Mouse (Mus musculus): ENCODE results near the gene Marveld1. TPM values are rescaled to one million over a fixed set of nuclear protein-coding genes. Genes with fewer than 3 reads are reported as not detected.

Marveld1 gene
- polyA plus RNA-seq, 1 experiment = 11.7 TPM

GRCm38 (mm10) chr19:42142757-42143156, 4.4 kb upstream of the Marveld1 start:
- 71% methylated on average over 2 of the region's 2 CpGs for WGBS

DNA sequence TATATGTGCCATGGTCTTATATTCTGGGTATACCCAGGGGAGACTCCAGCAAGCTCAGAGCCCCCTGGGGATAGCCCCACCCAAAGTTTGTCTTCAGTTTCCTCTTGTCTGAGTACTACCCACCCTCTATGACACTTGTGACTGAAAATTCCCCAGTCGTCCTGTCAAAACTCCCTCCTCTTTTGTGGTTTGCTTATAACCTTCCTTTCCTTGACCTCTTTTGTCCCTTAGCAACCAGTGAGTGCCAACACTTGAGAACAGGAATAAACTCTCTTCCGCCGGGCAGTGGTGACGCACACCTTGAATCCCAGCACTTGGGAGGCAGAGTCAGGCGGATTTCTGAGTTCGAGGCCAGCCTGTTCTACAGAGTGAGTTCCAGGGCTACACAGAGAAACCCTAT, 3.1 kb upstream of the Marveld1 start:
- TF ChIP-seq POLR2A (IDR thresholded peaks at IDR 0.05; ENCODE audit: borderline replicate concordance, insufficient read depth, low read length) (no peak), CTCF (IDR thresholded peaks at IDR 0.05; ENCODE audit: borderline replicate concordance, insufficient read depth, low read depth, low read length) (no peak)
- WGBS = 50% methylated on average over 6 of the region's 6 CpGs
- H3K27me3 ChIP-seq (ENCODE audit: control insufficient read depth, insufficient read depth, low read length) = no peaks in the 10 kb centered on the region
- no peak for DNase-seq
- no peak overlapping the region for H3K4me3 ChIP-seq (replicated peaks; ENCODE audit: insufficient read depth, low read depth, low read length)
- no peaks in the 10 kb centered on the region for H3K4me1 ChIP-seq (ENCODE audit: control insufficient read depth, insufficient read depth, low read length)
- no peak overlapping the region for H3K27ac ChIP-seq (ENCODE audit: insufficient read depth, low read length)

More at GRCm38 (mm10) chr19:42142757-42143156, 4.4 kb upstream of the Marveld1 start:
- Histone ChIP-seq H3K27ac (ENCODE audit: insufficient read depth, low read length) (no peak overlapping the region), H3K27me3 (ENCODE audit: control insufficient read depth, insufficient read depth, low read length) (no peaks in the 10 kb centered on the region), H3K4me3 (replicated peaks; ENCODE audit: insufficient read depth, low read depth, low read length) (no peak overlapping the region), H3K4me1 (ENCODE audit: control insufficient read depth, insufficient read depth, low read length) (no peaks in the 10 kb centered on the region)
- TF ChIP-seq CTCF (IDR thresholded peaks at IDR 0.05; ENCODE audit: borderline replicate concordance, insufficient read depth, low read depth, low read length) (no peak), POLR2A (IDR thresholded peaks at IDR 0.05; ENCODE audit: borderline replicate concordance, insufficient read depth, low read length) (no peak)
- DNase-seq = no peak

DNA sequence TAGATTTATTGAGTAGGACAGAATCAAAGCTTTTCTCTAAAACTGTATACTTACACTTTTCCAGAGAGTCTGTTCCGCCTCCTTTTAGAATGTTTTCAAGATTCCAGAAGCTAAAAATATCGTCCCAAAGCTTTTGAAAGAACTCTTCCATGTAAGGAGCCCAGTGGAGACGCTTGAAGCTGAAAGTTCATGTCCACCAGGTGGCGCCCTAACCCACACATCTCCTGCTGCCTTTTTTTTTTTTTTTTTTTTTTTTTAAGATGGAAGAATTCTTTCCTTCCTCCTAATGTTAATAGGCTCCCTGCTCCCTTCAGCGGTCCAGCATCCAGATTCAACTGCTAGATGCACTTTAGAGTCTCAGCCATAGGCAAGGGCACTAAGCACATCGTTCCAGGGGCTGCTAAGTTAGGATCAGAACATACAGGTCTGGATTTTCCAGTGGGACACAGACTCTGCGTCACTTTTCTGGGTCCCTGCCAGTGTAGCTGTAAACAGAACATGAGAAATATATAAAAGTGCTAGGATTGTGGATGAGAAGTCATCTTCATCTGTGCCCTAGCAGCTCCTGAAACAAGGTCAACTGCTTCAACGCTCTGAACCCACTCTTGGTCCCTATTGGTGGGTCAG, 2.5 kb upstream of the Marveld1 start:
- H3K27me3 ChIP-seq (ENCODE audit: control insufficient read depth, insufficient read depth, low read length) = no peaks in the 10 kb centered on the region
- 28% methylated on average over 8 of the region's 8 CpGs for WGBS
- no peak overlapping the region for H3K27ac ChIP-seq (ENCODE audit: insufficient read depth, low read length)
- no peak for TF ChIP-seq POLR2A (IDR thresholded peaks at IDR 0.05; ENCODE audit: borderline replicate concordance, insufficient read depth, low read length)
- TF ChIP-seq CTCF (IDR thresholded peaks at IDR 0.05; ENCODE audit: borderline replicate concordance, insufficient read depth, low read depth, low read length) = peak; percentile 71
- H3K4me3 ChIP-seq (replicated peaks; ENCODE audit: insufficient read depth, low read depth, low read length) = no peak overlapping the region
- DNase-seq = peak; percentile 68 to 78
- H3K4me1 ChIP-seq (ENCODE audit: control insufficient read depth, insufficient read depth, low read length) = no peaks in the 10 kb centered on the region

GRCm38 (mm10) chr19:42145210-42145609, 2.0 kb upstream of the Marveld1 start:
- WGBS = 44% methylated on average over 4 of the region's 4 CpGs
- TF ChIP-seq CTCF (IDR thresholded peaks at IDR 0.05; ENCODE audit: borderline replicate concordance, insufficient read depth, low read depth, low read length) (no peak), POLR2A (IDR thresholded peaks at IDR 0.05; ENCODE audit: borderline replicate concordance, insufficient read depth, low read length) (no peak)
- no peak overlapping the region for H3K4me3 ChIP-seq (replicated peaks; ENCODE audit: insufficient read depth, low read depth, low read length)
- DNase-seq = no peak
- H3K27me3 ChIP-seq (ENCODE audit: control insufficient read depth, insufficient read depth, low read length) = no peaks in the 10 kb centered on the region
- H3K27ac ChIP-seq (ENCODE audit: insufficient read depth, low read length) = no peak overlapping the region
- no peaks in the 10 kb centered on the region for H3K4me1 ChIP-seq (ENCODE audit: control insufficient read depth, insufficient read depth, low read length)

DNA sequence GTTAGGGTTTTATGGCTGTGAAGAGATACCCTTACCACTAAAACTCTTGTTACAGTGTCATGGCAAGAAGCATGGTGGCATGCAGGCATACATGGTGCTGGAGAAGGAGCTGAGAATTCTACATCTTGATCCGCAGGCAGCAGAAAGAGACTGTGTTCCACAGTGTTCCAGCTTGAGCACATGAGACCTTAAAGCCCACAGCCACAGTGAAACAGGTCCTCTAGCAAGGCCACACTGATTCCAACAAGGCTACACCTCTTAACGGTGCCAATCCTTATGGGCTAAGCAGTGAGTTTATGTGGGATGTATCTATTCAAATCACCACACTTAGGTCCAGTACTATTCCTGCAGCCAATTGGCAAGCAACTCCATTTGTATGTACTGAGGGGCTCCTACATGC, 1.5 kb upstream of the Marveld1 start:
- Histone ChIP-seq H3K4me3 (replicated peaks; ENCODE audit: insufficient read depth, low read depth, low read length) (no peak overlapping the region), H3K4me1 (ENCODE audit: control insufficient read depth, insufficient read depth, low read length) (no peaks in the 10 kb centered on the region), H3K27me3 (ENCODE audit: control insufficient read depth, insufficient read depth, low read length) (no peaks in the 10 kb centered on the region), H3K27ac (ENCODE audit: insufficient read depth, low read length) (no peak overlapping the region)
- no peak for TF ChIP-seq CTCF (IDR thresholded peaks at IDR 0.05; ENCODE audit: borderline replicate concordance, insufficient read depth, low read depth, low read length)
- no peak for TF ChIP-seq POLR2A (IDR thresholded peaks at IDR 0.05; ENCODE audit: borderline replicate concordance, insufficient read depth, low read length)
- DNase-seq = no peak
- WGBS = 91% methylated on average over 2 of the region's 2 CpGs

- no peaks in the 10 kb centered on the region for H3K27me3 ChIP-seq (ENCODE audit: control insufficient read depth, insufficient read depth, low read length)
- WGBS = 95% methylated on average over 9 of the region's 9 CpGs
- no peaks in the 10 kb centered on the region for H3K4me1 ChIP-seq (ENCODE audit: control insufficient read depth, insufficient read depth, low read length)
- H3K4me3 ChIP-seq (replicated peaks; ENCODE audit: insufficient read depth, low read depth, low read length) = no peak overlapping the region
- no peak for TF ChIP-seq CTCF (IDR thresholded peaks at IDR 0.05; ENCODE audit: borderline replicate concordance, insufficient read depth, low read depth, low read length)
- no peak for TF ChIP-seq POLR2A (IDR thresholded peaks at IDR 0.05; ENCODE audit: borderline replicate concordance, insufficient read depth, low read length)
- H3K27ac ChIP-seq (ENCODE audit: insufficient read depth, low read length) = no peak overlapping the region
- DNase-seq = no peak
Observed at GRCm38 (mm10) chr19:42146276-42147010, 757 bp upstream of the Marveld1 start.

- Histone ChIP-seq H3K27me3 (ENCODE audit: control insufficient read depth, insufficient read depth, low read length) (no peaks in the 10 kb centered on the region), H3K4me1 (ENCODE audit: control insufficient read depth, insufficient read depth, low read length) (0 out of 2 replicates have a peak, but pooled peaks cover 3% of the 10 kb centered on the region), H3K27ac (ENCODE audit: insufficient read depth, low read length) (peak overlapping the region; percentile 20; the same call in 1 of the 2 replicates), H3K4me3 (replicated peaks; ENCODE audit: insufficient read depth, low read depth, low read length) (peak overlapping the region; percentile 64)
- TF ChIP-seq POLR2A (IDR thresholded peaks at IDR 0.05; ENCODE audit: borderline replicate concordance, insufficient read depth, low read length) (no peak), CTCF (IDR thresholded peaks at IDR 0.05; ENCODE audit: borderline replicate concordance, insufficient read depth, low read depth, low read length) (no peak)
- peak; percentile 74 to 79 for DNase-seq
- WGBS = 6% methylated on average over 63 of the region's 63 CpGs
Observed at GRCm38 (mm10) chr19:42147769-42148568, 769 bp downstream of the Marveld1 start.

Data from cerebellum, adult 2 months (tissue).